Mouse (Mus musculus): ENCODE measurements around the gene Tas2r143.

DNA sequence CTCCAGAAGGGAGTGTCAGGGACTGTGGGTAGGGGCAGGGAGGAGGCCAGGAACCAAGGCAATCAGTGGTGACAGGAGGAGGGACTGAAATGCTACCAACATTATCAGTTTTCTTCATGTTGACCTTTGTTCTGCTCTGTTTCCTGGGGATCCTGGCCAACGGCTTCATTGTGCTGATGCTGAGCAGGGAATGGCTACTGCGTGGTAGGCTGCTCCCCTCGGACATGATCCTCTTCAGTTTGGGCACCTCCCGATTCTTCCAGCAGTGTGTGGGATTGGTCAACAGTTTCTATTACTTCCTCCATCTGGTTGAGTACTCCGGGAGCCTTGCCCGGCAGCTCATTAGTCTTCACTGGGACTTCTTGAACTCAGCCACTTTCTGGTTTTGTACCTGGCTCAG is 34.4 kb downstream of the Tas2r143 start, which contains the start of gene Tas2r126:
- TF ChIP-seq CTCF (IDR thresholded peaks at IDR 0.05; ENCODE audit: extremely low read depth, insufficient read depth, insufficient read length, insufficient replicate concordance) (no peak), POLR2A (IDR thresholded peaks at IDR 0.05; ENCODE audit: low read depth, low read length) (no peak)

All from spleen, adult 2 months (tissue).